Mouse (Mus musculus) erythroid progenitor cell, adult 5-6 weeks (primary cell): ENCODE results near the gene Fam214a. TPM values are rescaled to one million over a fixed set of nuclear protein-coding genes. Genes with fewer than 3 reads are reported as not detected.
A peak's percentile ranks its signal among the peaks of the same experiment; 100 is the strongest.

Experiments
- ATAC-seq: replicated peaks from 2 replicates; pipeline ENCODE4 v1.8.0; 2016; ENCODE audit warnings: moderate number of reproducible peaks, mild to moderate bottlenecking, moderate TSS enrichment, inconsistent platforms; ENCODE audit not compliant: poor library complexity, low FRiP score, severe bottlenecking
- total RNA-seq, 2 experiments: library from RNA; stranded (forward) in 1 of 2; stranded (reverse) in 1 of 2; fragments of 150-400 nt in 1 of 2; fragments of 186-747, 209-891 nt in 1 of 2; gene quantifications; 2 replicates each; pipeline versions ENCODE4 v1.2.3 to v1.2.4; 2015 to 2017; ENCODE audit warnings: low replicate concordance in 2 of 2

Fam214a gene
- total RNA-seq (2015; ENCODE audit: low replicate concordance) = 4.6 and 4.7 TPM in 2 replicates
- 1.0 and 2.3 TPM in 2 replicates for total RNA-seq (2017; ENCODE audit: low replicate concordance)

- peak; percentile 57; the same call in 1 of the 2 replicates for ATAC-seq
Observed at GRCm38 (mm10) chr9:74952756-74953247, at the start of gene Fam214a. Fam214a (plus strand) TSS chr9:74952884.

- no peak for ATAC-seq
Observed at GRCm38 (mm10) chr9:74904866-74905508, 47.7 kb upstream of the Fam214a start.

GRCm38 (mm10) chr9:74906951-74907350, 45.7 kb upstream of the Fam214a start:
- no peak for ATAC-seq

GRCm38 (mm10) chr9:74909245-74909644, 43.4 kb upstream of the Fam214a start:
- ATAC-seq = no peak

GRCm38 (mm10) chr9:74910226-74910759, 42.4 kb upstream of the Fam214a start:
- no peak for ATAC-seq

GRCm38 (mm10) chr9:74911430-74911829, 41.3 kb upstream of the Fam214a start:
- no peak for ATAC-seq

GRCm38 (mm10) chr9:74911919-74912318, 40.8 kb upstream of the Fam214a start:
- ATAC-seq = no peak

GRCm38 (mm10) chr9:74912619-74913376, 39.9 kb upstream of the Fam214a start:
- no peak for ATAC-seq

GRCm38 (mm10) chr9:74915611-74916010, 37.1 kb upstream of the Fam214a start:
- no peak for ATAC-seq

GRCm38 (mm10) chr9:74920450-74920849, 32.2 kb upstream of the Fam214a start:
- no peak for ATAC-seq

GRCm38 (mm10) chr9:74921422-74921821, 31.3 kb upstream of the Fam214a start:
- ATAC-seq = no peak

- ATAC-seq = no peak
Observed at GRCm38 (mm10) chr9:74922884-74923283, 29.8 kb upstream of the Fam214a start.

- no peak for ATAC-seq
Observed at GRCm38 (mm10) chr9:74923291-74923977, 29.2 kb upstream of the Fam214a start.

GRCm38 (mm10) chr9:74925220-74925769, 27.4 kb upstream of the Fam214a start:
- no peak for ATAC-seq

GRCm38 (mm10) chr9:74929981-74930423, 22.7 kb upstream of the Fam214a start:
- ATAC-seq = no peak

GRCm38 (mm10) chr9:74930653-74931052, 22.0 kb upstream of the Fam214a start:
- ATAC-seq = no peak

GRCm38 (mm10) chr9:74935289-74935688, 17.4 kb upstream of the Fam214a start:
- no peak for ATAC-seq

- ATAC-seq = no peak
Observed at GRCm38 (mm10) chr9:74937761-74938160, 14.9 kb upstream of the Fam214a start.

- no peak for ATAC-seq
Observed at GRCm38 (mm10) chr9:74938670-74939534, 13.8 kb upstream of the Fam214a start.
